Mouse (Mus musculus): Measurements from ENCODE around the gene Atp2b2. TPM values are rescaled to one million over a fixed set of nuclear protein-coding genes. Genes with fewer than 3 reads are reported as not detected.

Atp2b2 gene
- polyA plus RNA-seq, 1 experiment from 2014 or later = 22.0 TPM

DNA sequence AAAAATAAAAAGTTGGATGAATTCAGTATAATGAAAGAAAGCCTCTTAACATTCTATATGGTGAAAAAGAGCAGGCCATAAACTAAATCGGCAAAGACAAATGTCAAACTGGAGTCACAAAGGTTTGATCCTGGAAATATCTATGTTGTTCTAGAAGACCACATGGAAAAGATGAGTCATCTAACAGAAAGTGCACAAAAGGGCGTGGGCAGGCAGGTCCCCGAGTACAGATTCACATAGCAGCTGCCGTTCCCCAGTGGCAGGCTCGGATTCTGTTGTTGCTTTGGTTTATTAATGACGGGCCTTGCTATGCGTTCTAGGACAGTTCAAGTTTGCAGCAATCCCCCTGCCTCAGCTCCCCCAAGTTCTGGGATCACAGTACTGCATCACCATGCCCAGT is 12.9 kb upstream of the Atp2b2 start:
- H3K36me3 ChIP-seq = no peaks in the 10 kb centered on the region
- H3K27ac ChIP-seq (replicated peaks) = no peak overlapping the region
- no peaks in the 10 kb centered on the region for H3K27me3 ChIP-seq
- no peak for ATAC-seq (ENCODE audit: low read depth)
- no peaks in the 10 kb centered on the region; the same call in 1 of the 2 replicates for H3K4me1 ChIP-seq (replicated peaks)
- H3K9ac ChIP-seq = no peak overlapping the region
- H3K4me2 ChIP-seq = no peak overlapping the region
- no peaks in the 10 kb centered on the region for H3K9me3 ChIP-seq
- 84% methylated on average over 7 of the region's 7 CpGs for WGBS
- H3K4me3 ChIP-seq = no peak overlapping the region

DNA sequence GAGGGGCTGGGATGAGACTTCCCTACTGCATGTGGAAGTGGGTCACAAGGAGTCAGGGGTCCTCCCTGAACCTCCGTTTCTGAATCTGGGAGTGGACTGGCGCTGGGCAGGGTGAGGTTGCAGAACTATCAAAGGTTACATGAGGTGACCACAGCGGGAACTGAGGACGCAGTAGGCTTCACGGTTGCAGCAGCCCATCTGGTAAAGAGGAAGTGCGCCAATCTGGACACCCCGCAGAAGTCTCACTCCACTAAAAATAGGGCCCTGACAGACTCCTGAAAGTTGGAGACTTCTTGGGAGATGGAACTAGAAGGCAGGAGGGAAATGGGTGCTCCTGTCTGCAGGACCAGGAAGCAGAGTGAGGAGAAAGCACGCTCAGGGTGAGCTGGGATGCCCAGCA is 2.5 kb upstream of the Atp2b2 start:
- peaks cover 50% of the 10 kb centered on the region for H3K27me3 ChIP-seq

DNA sequence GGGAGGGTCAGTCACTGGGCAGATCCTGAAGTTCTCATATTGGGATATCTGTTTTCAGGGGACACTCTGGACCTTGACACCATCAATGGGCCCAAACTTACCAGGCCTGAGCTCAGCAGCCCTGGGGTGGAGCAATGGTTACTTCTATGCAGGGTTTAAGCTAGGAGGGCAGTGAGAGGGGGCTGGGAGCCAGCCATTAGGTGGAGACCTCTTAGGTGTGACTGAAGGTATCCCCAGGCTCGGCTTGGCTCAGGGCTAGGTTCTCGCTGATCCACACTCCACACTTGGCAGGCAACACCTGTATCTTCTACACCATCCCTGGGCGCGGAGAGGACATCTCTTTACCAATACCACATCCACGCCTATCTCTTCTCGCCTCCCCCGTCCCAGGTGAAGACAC is 423 bp upstream of the Atp2b2 start:
- no peaks in the 10 kb centered on the region for H3K36me3 ChIP-seq
- H3K27ac ChIP-seq (replicated peaks) = no peak overlapping the region
- H3K9ac ChIP-seq = no peak overlapping the region
- no peaks in the 10 kb centered on the region for H3K9me3 ChIP-seq
- ATAC-seq (ENCODE audit: low read depth) = no peak
- H3K4me1 ChIP-seq (replicated peaks) = peaks cover 9% of the 10 kb centered on the region
- no peak overlapping the region for H3K4me2 ChIP-seq
- H3K27me3 ChIP-seq = peaks cover 56% of the 10 kb centered on the region
- 89% methylated on average over 7 of the region's 7 CpGs for WGBS
- no peak overlapping the region for H3K4me3 ChIP-seq

More for the DNA sequence above, 2.5 kb upstream of the Atp2b2 start:
- H3K36me3 ChIP-seq = no peaks in the 10 kb centered on the region
- no peak overlapping the region for H3K4me2 ChIP-seq
- no peaks in the 10 kb centered on the region for H3K9me3 ChIP-seq
- no peak for ATAC-seq (ENCODE audit: low read depth)
- H3K9ac ChIP-seq = no peak overlapping the region
- H3K27ac ChIP-seq (replicated peaks) = no peak overlapping the region
- 84% methylated on average over 8 of the region's 8 CpGs for WGBS
- peaks cover 9% of the 10 kb centered on the region for H3K4me1 ChIP-seq (replicated peaks)
- no peak overlapping the region for H3K4me3 ChIP-seq

DNA sequence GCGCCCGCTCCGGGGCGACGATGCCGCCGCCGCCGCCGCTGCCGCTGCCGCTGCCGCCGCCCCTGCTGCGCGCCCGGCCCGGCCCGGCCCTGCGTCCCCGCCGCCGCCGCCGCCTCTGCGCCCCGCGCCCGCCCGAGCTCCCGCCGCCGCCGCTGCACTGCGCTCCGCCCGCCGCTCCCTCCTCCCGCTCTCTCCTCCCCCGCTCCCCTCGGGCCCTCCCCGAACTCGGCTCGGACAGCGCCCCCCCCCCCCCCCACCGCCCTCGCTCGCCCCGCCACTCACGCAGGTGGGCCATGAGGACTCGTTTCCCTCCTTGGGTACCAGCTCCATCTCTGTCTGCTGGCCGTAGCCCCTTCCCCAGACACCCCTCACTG is 515 bp downstream of the Atp2b2 start:
- Histone ChIP-seq H3K36me3 (no peaks in the 10 kb centered on the region), H3K4me3 (peak overlapping the region; percentile 65), H3K27me3 (peaks cover 56% of the 10 kb centered on the region), H3K4me2 (peak overlapping the region; percentile 97), H3K27ac (replicated peaks) (no peak overlapping the region), H3K9me3 (no peaks in the 10 kb centered on the region), H3K4me1 (replicated peaks) (peaks cover 9% of the 10 kb centered on the region), H3K9ac (peak overlapping the region; percentile 81)
- 2% methylated on average over 9 of the region's 52 CpGs for WGBS
- ATAC-seq (ENCODE audit: low read depth) = peak; percentile 66; the same call in 1 of the 2 replicates

DNA sequence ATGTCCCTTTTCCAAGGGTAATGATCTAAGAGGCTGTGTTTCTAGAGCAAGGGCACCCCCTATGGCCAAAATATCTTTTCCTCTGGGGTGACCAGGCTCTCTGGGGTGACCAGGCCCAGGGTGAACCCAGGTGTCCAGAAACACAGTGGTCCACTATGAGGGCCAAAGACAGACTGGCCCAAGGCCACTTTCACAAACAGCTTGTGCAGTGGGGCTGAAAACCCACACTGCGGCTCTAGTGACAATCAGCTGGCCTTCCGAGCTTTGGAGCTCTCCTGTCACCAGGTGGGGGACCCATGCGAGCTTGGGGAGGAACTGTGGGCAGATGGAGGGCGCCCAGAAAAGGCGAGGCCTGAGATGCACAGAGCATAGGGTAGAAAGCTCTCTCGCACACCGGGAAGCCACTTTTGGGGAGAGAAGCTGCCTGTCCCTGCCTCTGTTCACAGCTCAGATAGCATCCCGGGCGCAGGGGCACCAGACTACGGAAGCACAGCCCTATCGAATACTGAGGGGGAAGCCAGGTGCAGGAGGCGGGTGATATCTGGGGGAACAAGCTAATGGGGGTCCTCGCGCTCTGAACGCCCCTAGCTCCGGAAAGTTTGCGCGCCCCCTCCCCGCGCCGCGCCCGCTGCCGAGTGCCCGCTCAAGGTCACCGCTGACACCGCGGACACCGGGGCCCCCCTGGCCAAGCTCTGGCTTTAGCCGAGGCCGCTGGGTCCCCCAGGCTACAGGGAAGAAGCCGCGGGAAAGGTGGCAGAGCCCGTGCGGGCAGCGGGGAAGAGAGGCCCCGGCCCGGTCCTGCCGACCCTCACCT is 1.1 kb downstream of the Atp2b2 start:
- Histone ChIP-seq H3K36me3 (no peaks in the 10 kb centered on the region), H3K27me3 (peaks cover 56% of the 10 kb centered on the region), H3K4me3 (peak overlapping the region; percentile 65), H3K27ac (replicated peaks) (no peak overlapping the region), H3K4me1 (replicated peaks) (peaks cover 9% of the 10 kb centered on the region), H3K9ac (peak overlapping the region; percentile 81), H3K4me2 (peak overlapping the region; percentile 97), H3K9me3 (no peaks in the 10 kb centered on the region)
- WGBS = 2% methylated on average over 39 of the region's 39 CpGs
- peak; percentile 25 for ATAC-seq (ENCODE audit: low read depth)

DNA sequence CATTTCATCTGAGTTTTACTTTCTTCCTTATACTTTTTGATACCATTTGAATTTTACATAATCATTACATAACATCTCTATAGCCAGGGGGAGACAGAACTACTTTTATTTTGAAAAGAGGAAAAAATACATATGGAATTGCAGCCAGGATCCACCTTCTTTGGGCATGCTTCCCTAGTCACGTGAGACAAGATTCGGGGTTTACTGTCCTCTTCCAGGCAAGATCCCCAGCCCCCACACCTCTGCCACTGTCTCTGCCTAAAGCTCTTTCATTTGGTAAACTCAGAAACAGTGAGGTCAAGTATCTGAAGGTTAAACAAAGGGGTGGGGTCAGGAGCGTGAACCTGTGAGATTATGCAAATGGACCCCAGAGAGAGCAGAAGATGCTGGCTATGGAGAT is 6.7 kb downstream of the Atp2b2 start:
- Histone ChIP-seq H3K4me3 (no peak overlapping the region), H3K4me2 (no peak overlapping the region), H3K27ac (replicated peaks) (no peak overlapping the region), H3K9ac (no peak overlapping the region), H3K36me3 (no peaks in the 10 kb centered on the region), H3K4me1 (replicated peaks) (no peaks in the 10 kb centered on the region), H3K27me3 (peaks cover 13% of the 10 kb centered on the region), H3K9me3 (no peaks in the 10 kb centered on the region)
- WGBS = 70% methylated on average over 3 of the region's 3 CpGs
- no peak for ATAC-seq (ENCODE audit: low read depth)

DNA sequence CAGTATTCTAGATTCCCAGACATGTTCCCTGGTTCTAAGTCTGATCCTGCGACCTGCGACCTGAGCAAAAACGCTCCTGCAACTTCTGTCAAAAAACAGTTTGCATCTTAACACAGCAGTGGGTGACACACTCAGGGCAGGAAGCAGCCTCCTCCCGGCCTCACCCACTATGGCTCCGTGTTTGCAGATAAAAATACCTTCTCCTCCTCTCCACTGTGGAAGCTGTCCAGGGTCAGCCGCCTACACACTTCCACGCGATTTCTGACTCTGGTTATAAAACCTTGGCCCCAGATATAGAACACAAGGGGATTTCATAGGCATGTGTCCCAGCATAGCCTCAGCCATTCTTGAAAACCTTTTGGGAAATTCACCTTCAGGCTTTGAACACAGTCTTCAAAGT is 9.6 kb downstream of the Atp2b2 start:
- Histone ChIP-seq H3K4me1 (replicated peaks) (no peaks in the 10 kb centered on the region), H3K36me3 (no peaks in the 10 kb centered on the region), H3K27me3 (no peaks in the 10 kb centered on the region), H3K27ac (replicated peaks) (no peak overlapping the region), H3K9me3 (no peaks in the 10 kb centered on the region), H3K4me3 (no peak overlapping the region), H3K4me2 (no peak overlapping the region), H3K9ac (no peak overlapping the region)
- ATAC-seq (ENCODE audit: low read depth) = no peak
- 81% methylated on average over 8 of the region's 8 CpGs for WGBS

DNA sequence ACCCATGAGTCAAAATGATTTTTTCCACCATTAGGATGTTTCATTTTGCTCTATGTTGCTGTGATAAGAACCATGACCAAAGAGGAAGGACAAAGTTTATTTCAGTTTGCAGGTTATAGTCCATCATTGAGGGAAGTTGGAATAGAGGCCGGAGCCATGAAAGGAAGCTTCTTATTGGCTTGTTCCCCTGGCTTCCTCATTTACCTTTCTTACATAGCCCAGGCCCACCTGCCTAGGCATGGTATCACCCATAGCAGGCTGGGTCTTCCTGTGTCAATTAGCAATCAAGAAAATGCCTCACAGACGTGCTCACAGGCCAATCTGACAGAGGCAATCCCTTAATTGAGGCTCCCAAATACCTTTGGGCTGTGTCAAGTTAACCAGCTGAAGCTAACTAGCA is 18.6 kb downstream of the Atp2b2 start:
- no peaks in the 10 kb centered on the region for H3K27me3 ChIP-seq
- H3K27ac ChIP-seq (replicated peaks) = no peak overlapping the region
- ATAC-seq (ENCODE audit: low read depth) = no peak
- 54% methylated on average over 2 of the region's 2 CpGs for WGBS
- no peak overlapping the region for H3K4me3 ChIP-seq
- H3K36me3 ChIP-seq = no peaks in the 10 kb centered on the region
- H3K9me3 ChIP-seq = no peaks in the 10 kb centered on the region
- H3K9ac ChIP-seq = no peak overlapping the region
- no peak overlapping the region for H3K4me2 ChIP-seq
- H3K4me1 ChIP-seq (replicated peaks) = no peaks in the 10 kb centered on the region

DNA sequence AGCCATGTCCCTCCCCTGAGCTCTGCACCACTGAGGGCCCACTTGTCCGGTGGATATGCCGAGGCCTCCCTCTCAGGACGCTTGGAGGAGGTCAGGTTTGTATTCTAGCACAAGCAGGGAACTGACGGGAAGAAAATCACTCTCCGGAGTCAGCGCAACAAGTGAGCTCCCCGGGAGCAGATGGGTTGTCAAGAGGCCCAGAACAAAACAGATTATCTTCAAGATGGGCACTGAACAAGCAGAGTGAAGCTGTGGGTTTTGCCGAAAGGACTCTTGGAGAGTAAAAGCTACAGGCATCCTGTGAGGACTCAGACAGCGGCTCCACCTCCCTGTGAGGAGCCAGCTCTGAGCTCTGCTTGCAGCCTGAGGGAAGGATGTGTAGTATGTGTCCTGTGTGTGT is 20.3 kb downstream of the Atp2b2 start:
- H3K4me2 ChIP-seq = no peak overlapping the region
- H3K27ac ChIP-seq (replicated peaks) = no peak overlapping the region
- no peaks in the 10 kb centered on the region for H3K36me3 ChIP-seq
- no peaks in the 10 kb centered on the region for H3K9me3 ChIP-seq
- ATAC-seq (ENCODE audit: low read depth) = no peak
- no peaks in the 10 kb centered on the region for H3K4me1 ChIP-seq (replicated peaks)
- no peak overlapping the region for H3K9ac ChIP-seq
- no peaks in the 10 kb centered on the region for H3K27me3 ChIP-seq
- H3K4me3 ChIP-seq = no peak overlapping the region
- WGBS = 85% methylated on average over 9 of the region's 9 CpGs

DNA sequence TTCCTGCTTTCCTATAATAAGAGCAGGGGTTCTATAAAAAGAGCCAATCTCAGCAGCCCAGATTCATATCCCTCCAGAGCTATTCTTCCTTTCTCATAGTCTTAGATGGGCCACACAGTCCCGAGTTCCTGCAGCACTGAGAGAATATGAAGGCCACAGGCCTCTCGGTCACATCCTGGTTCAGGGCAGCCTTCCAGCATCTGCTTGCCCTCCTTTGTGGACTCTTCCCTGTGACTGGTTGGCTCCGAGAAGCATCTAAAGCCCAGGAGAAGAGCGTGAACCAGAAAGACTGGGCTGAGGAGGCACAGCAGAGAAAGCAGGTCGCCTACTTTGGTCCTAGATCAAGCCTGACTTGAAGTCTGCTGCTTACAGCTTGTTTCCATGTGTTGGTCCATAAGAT is 28.6 kb downstream of the Atp2b2 start:
- ATAC-seq (ENCODE audit: low read depth) = no peak
- H3K9ac ChIP-seq = no peak overlapping the region
- H3K27ac ChIP-seq (replicated peaks) = no peak overlapping the region
- 66% methylated on average over 5 of the region's 5 CpGs for WGBS
- no peaks in the 10 kb centered on the region for H3K9me3 ChIP-seq
- H3K27me3 ChIP-seq = no peaks in the 10 kb centered on the region
- H3K36me3 ChIP-seq = no peaks in the 10 kb centered on the region
- H3K4me3 ChIP-seq = no peak overlapping the region
- peaks cover 6% of the 10 kb centered on the region for H3K4me1 ChIP-seq (replicated peaks)
- no peak overlapping the region for H3K4me2 ChIP-seq

DNA sequence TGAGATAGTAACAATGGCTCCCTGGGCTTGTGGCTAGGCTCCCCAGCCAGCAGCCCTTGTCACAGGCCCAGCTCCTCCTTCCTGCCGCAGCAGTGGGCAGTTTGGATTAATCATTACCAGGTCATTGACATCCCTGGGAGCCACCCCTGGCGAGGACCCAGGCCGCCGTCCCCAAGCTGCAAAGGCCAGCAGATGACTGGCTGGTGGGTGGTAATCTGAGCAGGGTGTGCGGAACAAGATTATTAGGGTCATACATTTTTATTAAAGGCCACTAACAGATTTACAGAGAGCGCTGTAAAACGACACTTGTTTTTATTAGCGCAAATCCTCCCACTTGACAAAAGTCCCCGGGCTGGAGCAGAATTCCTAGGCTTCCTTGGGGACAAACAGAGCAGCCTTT is 29.6 kb downstream of the Atp2b2 start:
- H3K9me3 ChIP-seq = no peaks in the 10 kb centered on the region
- peaks cover 6% of the 10 kb centered on the region for H3K4me1 ChIP-seq (replicated peaks)
- H3K4me3 ChIP-seq = no peak overlapping the region
- H3K36me3 ChIP-seq = no peaks in the 10 kb centered on the region
- ATAC-seq (ENCODE audit: low read depth) = no peak
- no peak overlapping the region for H3K4me2 ChIP-seq
- H3K27ac ChIP-seq (replicated peaks) = no peak overlapping the region
- WGBS = 4% methylated on average over 9 of the region's 9 CpGs
- no peak overlapping the region for H3K9ac ChIP-seq
- H3K27me3 ChIP-seq = no peaks in the 10 kb centered on the region

DNA sequence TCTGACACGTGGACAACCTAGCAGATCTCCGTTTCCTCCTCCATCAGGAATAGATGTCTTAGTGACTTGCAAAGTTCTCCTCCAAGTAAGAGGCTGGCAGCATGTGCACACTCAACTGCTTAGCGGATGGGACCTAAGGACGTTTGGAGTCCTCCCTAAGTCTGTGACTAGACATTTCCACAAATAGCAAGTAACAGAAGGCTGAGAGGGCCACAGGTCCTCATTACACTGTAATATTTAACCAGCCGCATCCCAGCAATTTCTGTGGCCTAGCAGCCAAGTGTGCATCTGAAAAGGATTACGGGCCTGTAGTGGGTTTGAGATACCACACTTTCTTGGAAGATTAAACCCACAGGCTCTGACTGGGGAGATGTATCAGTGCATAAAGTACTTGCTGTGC is 30.4 kb downstream of the Atp2b2 start:
- Histone ChIP-seq H3K4me1 (replicated peaks) (peaks cover 6% of the 10 kb centered on the region), H3K4me3 (no peak overlapping the region), H3K4me2 (no peak overlapping the region), H3K27me3 (no peaks in the 10 kb centered on the region), H3K36me3 (no peaks in the 10 kb centered on the region), H3K27ac (replicated peaks) (no peak overlapping the region), H3K9ac (no peak overlapping the region), H3K9me3 (no peaks in the 10 kb centered on the region)
- WGBS = 85% methylated on average over 6 of the region's 6 CpGs
- no peak for ATAC-seq (ENCODE audit: low read depth)

DNA sequence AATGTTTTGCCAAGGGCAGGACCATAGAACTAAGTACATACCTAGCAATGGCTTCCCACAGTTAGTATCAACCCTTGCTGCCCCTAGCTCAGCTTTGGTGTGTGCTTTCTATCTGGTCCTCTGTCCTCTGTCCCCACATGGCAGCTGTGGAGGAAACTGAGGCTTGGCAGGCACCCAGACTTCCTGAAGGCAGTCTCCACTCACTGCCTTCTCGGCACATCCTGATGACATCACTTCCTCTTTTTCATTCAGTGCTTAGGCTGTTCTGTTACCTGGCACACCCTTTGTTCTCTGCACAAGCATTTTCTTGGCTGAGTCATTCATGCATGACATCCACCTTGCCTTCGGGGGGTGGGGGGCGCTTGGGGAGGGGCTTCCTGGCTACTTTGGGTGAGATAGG is 38.6 kb downstream of the Atp2b2 start:
- H3K36me3 ChIP-seq = no peaks in the 10 kb centered on the region

More for the DNA sequence above, 38.6 kb downstream of the Atp2b2 start:
- no peak overlapping the region for H3K4me2 ChIP-seq
- no peak overlapping the region for H3K27ac ChIP-seq (replicated peaks)
- H3K9me3 ChIP-seq = no peaks in the 10 kb centered on the region
- no peak overlapping the region for H3K4me3 ChIP-seq
- 81% methylated on average over 3 of the region's 3 CpGs for WGBS
- no peak for ATAC-seq (ENCODE audit: low read depth)
- H3K9ac ChIP-seq = no peak overlapping the region
- no peaks in the 10 kb centered on the region for H3K4me1 ChIP-seq (replicated peaks)
- no peaks in the 10 kb centered on the region for H3K27me3 ChIP-seq

All from neural tube, embryonic 13.5 days (tissue).